Mouse (Mus musculus) intestine, embryonic 16.5 days (tissue): ENCODE measurements around the gene Smr2. TPM values are rescaled to one million over a fixed set of nuclear protein-coding genes. Genes with fewer than 3 reads are reported as not detected.
"Not testable (repeated sequence)": the region's sequence is repeated elsewhere in the genome, so short reads cannot be mapped to it uniquely, and the experiment has no call there.

Source experiments
- ATAC-seq: fragments of 200-750 bp; cut with Nextera tagmentation; 2 replicates; pipeline ENCODE4 v1.8.0; 2017; ENCODE audit warnings: moderate TSS enrichment, moderate library complexity
- H3K27ac ChIP-seq: fragments of 300-500 bp; sonication (generic); 2 replicates; pipeline ENCODE4 v1.5.1; 2014; ENCODE audit warnings: mild to moderate bottlenecking, low read length
- H3K27me3 ChIP-seq: fragments of 300-500 bp; sonication (generic); replicated peaks from 2 replicates; pipeline ENCODE4 v1.6.1; 2014; ENCODE audit warnings: low read length, control low read depth, mixed read lengths; ENCODE audit not compliant: control insufficient read depth, insufficient read depth
- H3K36me3 ChIP-seq: fragments of 300-500 bp; sonication (generic); 2 replicates; pipeline ENCODE4 v1.6.1; 2014; ENCODE audit warnings: low read length, control low read depth; ENCODE audit not compliant: control insufficient read depth, insufficient read depth
- H3K4me1 ChIP-seq: fragments of 300-500 bp; sonication (generic); 2 replicates; pipeline ENCODE4 v1.6.1; 2014; ENCODE audit warnings: low read length, control low read depth, mixed read lengths; ENCODE audit not compliant: control insufficient read depth, insufficient read depth
- H3K4me2 ChIP-seq: fragments of 300-500 bp; sonication (generic); 2 replicates; pipeline ENCODE4 v1.6.1; 2014; ENCODE audit warnings: low read depth, low read length, control low read depth
- H3K4me3 ChIP-seq: fragments of 300-500 bp; sonication (generic); 2 replicates; pipeline ENCODE4 v1.5.1; 2014; ENCODE audit warnings: mild to moderate bottlenecking, low read length
- H3K9ac ChIP-seq: fragments of 300-500 bp; sonication (generic); 2 replicates; pipeline ENCODE4 v1.6.1; 2014; ENCODE audit warnings: low read depth, low read length
- H3K9me3 ChIP-seq: fragments of 300-500 bp; sonication (generic); 2 replicates; pipeline ENCODE4 v1.6.1; 2016; ENCODE audit warnings: low read length, control low read depth; ENCODE audit not compliant: control insufficient read depth
- WGBS: fragments of 180-500 bp; shearing (Covaris S2); extraction: QIAGEN DNeasy Blood & Tissue Kit; methylation state at CpG from one replicate; pipeline ENCODE4 v1.1.7; 2014; 5-methylcytosine and 5-hydroxymethylcytosine counted together
- polyA plus RNA-seq: library from polyadenylated mRNA; unstranded; fragments of >200 nt; fragmentation: Nextera tagmentation; extraction: Ambion mirVana; gene quantifications from 2 replicates; pipeline ENCODE4 v1.2.1, GENCODE M21; 2015

Smr2 gene
- polyA plus RNA-seq, result not detected in 2 replicates

DNA sequence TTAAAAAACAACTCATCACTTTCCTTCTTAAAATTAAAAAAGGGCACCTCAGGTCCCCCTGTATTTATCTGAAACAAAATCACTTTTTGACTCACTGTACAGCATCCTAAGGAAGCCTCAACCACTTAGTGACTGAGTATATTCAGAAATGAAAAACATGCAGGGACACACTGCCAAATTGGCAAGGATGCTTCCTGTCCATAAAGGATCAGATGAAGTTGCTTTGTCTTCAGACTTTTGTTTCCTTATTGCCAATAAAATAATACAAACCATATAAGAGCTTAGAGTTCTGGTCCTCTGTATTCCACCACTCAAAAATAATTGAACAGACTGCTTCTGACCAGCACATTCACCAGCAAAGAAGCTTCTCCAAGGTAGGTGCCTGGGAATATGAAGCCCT, at the start of gene Smr2:
Smr2 (plus strand) TSS at position 301 of the 400 bp plus-strand sequence.
- not testable (repeated sequence) for H3K4me3 ChIP-seq, H3K36me3 ChIP-seq, H3K27me3 ChIP-seq, H3K27ac ChIP-seq, H3K4me2 ChIP-seq, ATAC-seq, H3K9me3 ChIP-seq, H3K9ac ChIP-seq, H3K4me1 ChIP-seq

DNA sequence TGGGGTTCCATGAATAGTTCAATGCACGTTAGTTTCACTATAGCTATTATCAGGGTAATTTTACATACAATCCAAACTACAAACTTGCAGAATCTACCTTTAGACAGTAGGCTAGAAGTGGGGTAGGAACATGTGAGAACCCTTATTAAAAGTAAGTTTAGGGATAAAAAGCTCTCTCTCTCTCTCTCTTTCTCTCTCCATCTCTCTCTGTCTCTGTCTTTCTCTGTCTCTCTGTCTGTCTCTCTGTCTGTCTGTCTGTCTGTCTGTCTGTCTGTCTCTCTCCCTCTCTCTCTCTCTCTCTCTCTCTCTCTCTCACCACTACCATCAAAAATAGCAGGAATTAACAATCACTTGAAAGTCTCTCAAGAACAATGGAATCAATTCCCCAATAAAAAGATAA, 25.1 kb downstream of the Smr2 start, which contains the start of gene Gm11116:
Gm11116 (minus strand) TSS at position 101 of the 400 bp plus-strand sequence.
- no peaks in the 10 kb centered on the region for H3K4me1 ChIP-seq
- H3K4me2 ChIP-seq, result no peak within 1 kb of the TSS
- H3K9me3 ChIP-seq, result no peaks in the 10 kb centered on the region
- H3K36me3 ChIP-seq, result no peaks in the 10 kb centered on the region
- H3K4me3 ChIP-seq, result no peak within 1 kb of the TSS
- 79% methylated on average over 1 of the region's 1 CpGs for WGBS
- H3K27me3 ChIP-seq, result no peaks in the 10 kb centered on the region
- H3K9ac ChIP-seq, result no peak within 1 kb of the TSS
- no peak for ATAC-seq
- H3K27ac ChIP-seq, result no peak within 1 kb of the TSS

DNA sequence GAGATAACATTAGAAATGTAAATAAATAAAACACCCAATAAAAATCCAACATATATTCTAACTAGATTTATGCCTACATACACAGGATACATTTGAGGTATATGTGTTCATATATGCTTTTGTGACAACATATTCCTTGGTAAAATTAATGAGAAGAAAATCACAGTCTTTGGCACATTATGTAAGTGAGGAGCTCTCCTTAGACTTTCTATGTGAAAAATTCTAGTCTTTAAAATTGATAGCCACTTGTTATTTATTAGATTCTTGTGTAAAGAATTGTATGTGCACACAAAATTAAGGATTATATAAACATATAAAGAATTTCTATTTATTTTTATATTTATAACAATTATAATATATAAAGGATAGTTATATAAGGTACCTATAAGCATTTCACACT, 67.6 kb downstream of the Smr2 start, which contains the start of gene Gm11115:
Gm11115 (minus strand) TSS at position 101 of the 400 bp plus-strand sequence.
- no peak within 1 kb of the TSS for H3K4me2 ChIP-seq
- no peak for ATAC-seq
- no peak within 1 kb of the TSS for H3K9ac ChIP-seq
- no peaks in the 10 kb centered on the region for H3K36me3 ChIP-seq
- no peak within 1 kb of the TSS for H3K4me3 ChIP-seq
- H3K27ac ChIP-seq, result no peak within 1 kb of the TSS
- no peaks in the 10 kb centered on the region for H3K9me3 ChIP-seq
- H3K27me3 ChIP-seq, result no peaks in the 10 kb centered on the region
- no peaks in the 10 kb centered on the region for H3K4me1 ChIP-seq

Other genes starting within 250 kb of the Smr2 start
- not detected in 2 replicates for gene Odam, start 201.5 kb upstream of the Smr2 start, polyA plus RNA-seq
- gene Csn3, start 161.0 kb upstream of the Smr2 start, polyA plus RNA-seq, result 0.22 TPM in 1 of 2 replicates, not detected in the other
- gene 2310003L06Rik, start 117.1 kb upstream of the Smr2 start, polyA plus RNA-seq, result not detected in 2 replicates
- not detected in 2 replicates for gene Gm28434, start 117.0 kb upstream of the Smr2 start, polyA plus RNA-seq
- gene Cabs1, start 107.1 kb upstream of the Smr2 start, polyA plus RNA-seq, result not detected in 2 replicates
- not detected in 2 replicates for gene Smr3a, start 84.0 kb upstream of the Smr2 start, polyA plus RNA-seq
- gene Gm11116, start 25.0 kb downstream of the Smr2 start, polyA plus RNA-seq, result not detected in 2 replicates
- not detected in 2 replicates for gene Gm11115, start 67.5 kb downstream of the Smr2 start, polyA plus RNA-seq
- not detected in 2 replicates for gene Gm7714, start 182.4 kb downstream of the Smr2 start, polyA plus RNA-seq
- not detected in 2 replicates for gene Prol1, start 230.8 kb downstream of the Smr2 start, polyA plus RNA-seq